Mouse (Mus musculus): ENCODE data around the gene Calml4. TPM values are rescaled to one million over a fixed set of nuclear protein-coding genes. Genes with fewer than 3 reads are reported as not detected.
"Not testable (repeated sequence)": the region's sequence is repeated elsewhere in the genome, so short reads cannot be mapped to it uniquely, and the experiment has no call there.

Calml4 gene
- polyA plus RNA-seq, 1 experiment from 2014 or later = 3.5 TPM

GRCm38 (mm10) chr9:62819910-62820309 lies 38.0 kb upstream of the Calml4 start:
- not testable (repeated sequence) for H3K9me3 ChIP-seq; H3K9ac ChIP-seq; ATAC-seq (ENCODE audit: low FRiP score, low read depth); H3K4me3 ChIP-seq; H3K27ac ChIP-seq; H3K27me3 ChIP-seq (replicated peaks); H3K4me1 ChIP-seq; H3K36me3 ChIP-seq; H3K4me2 ChIP-seq (replicated peaks)
- WGBS = 81% methylated on average over 6 of the region's 6 CpGs

GRCm38 (mm10) chr9:62820829-62821228 lies 37.1 kb upstream of the Calml4 start:
- no peak for ATAC-seq (ENCODE audit: low FRiP score, low read depth)
- Histone ChIP-seq H3K4me2 (replicated peaks) (no peak overlapping the region), H3K27me3 (replicated peaks) (no peaks in the 10 kb centered on the region), H3K36me3 (no peaks in the 10 kb centered on the region), H3K4me3 (no peak overlapping the region), H3K4me1 (peaks cover 5% of the 10 kb centered on the region), H3K9ac (no peak overlapping the region), H3K27ac (no peak overlapping the region), H3K9me3 (no peaks in the 10 kb centered on the region)
- WGBS = 86% methylated on average over 6 of the region's 6 CpGs

- Histone ChIP-seq H3K36me3 (no peaks in the 10 kb centered on the region), H3K9me3 (no peaks in the 10 kb centered on the region), H3K4me2 (replicated peaks) (no peak overlapping the region), H3K9ac (no peak overlapping the region), H3K27ac (no peak overlapping the region), H3K27me3 (replicated peaks) (no peaks in the 10 kb centered on the region), H3K4me3 (no peak overlapping the region), H3K4me1 (peaks cover 14% of the 10 kb centered on the region)
- 94% methylated on average over 7 of the region's 7 CpGs for WGBS
- ATAC-seq (ENCODE audit: low FRiP score, low read depth) = no peak
These were observed 36.1 kb upstream of the Calml4 start for GRCm38 (mm10) chr9:62821811-62822210.

GRCm38 (mm10) chr9:62825791-62826393 lies 32.0 kb upstream of the Calml4 start:
- H3K27me3 ChIP-seq (replicated peaks) = no peaks in the 10 kb centered on the region
- no peaks in the 10 kb centered on the region for H3K36me3 ChIP-seq
- ATAC-seq (ENCODE audit: low FRiP score, low read depth) = no peak
- no peaks in the 10 kb centered on the region for H3K9me3 ChIP-seq
- H3K27ac ChIP-seq = no peak overlapping the region
- H3K4me2 ChIP-seq (replicated peaks) = peak overlapping the region; percentile 34
- peaks cover 20% of the 10 kb centered on the region for H3K4me1 ChIP-seq
- H3K4me3 ChIP-seq = no peak overlapping the region
- 10% methylated on average over 9 of the region's 9 CpGs for WGBS
- no peak overlapping the region for H3K9ac ChIP-seq

GRCm38 (mm10) chr9:62826456-62826855 lies 31.4 kb upstream of the Calml4 start:
- Histone ChIP-seq H3K4me2 (replicated peaks) (peak overlapping the region; percentile 34), H3K4me3 (no peak overlapping the region), H3K27ac (no peak overlapping the region), H3K9ac (no peak overlapping the region), H3K27me3 (replicated peaks) (no peaks in the 10 kb centered on the region), H3K36me3 (no peaks in the 10 kb centered on the region), H3K9me3 (no peaks in the 10 kb centered on the region), H3K4me1 (peaks cover 20% of the 10 kb centered on the region)
- no peak for ATAC-seq (ENCODE audit: low FRiP score, low read depth)
- WGBS = 10% methylated on average over 7 of the region's 7 CpGs

- Histone ChIP-seq H3K27me3 (replicated peaks) (no peaks in the 10 kb centered on the region), H3K4me3 (no peak overlapping the region), H3K27ac (no peak overlapping the region), H3K4me2 (replicated peaks) (peak overlapping the region; percentile 52), H3K4me1 (peaks cover 20% of the 10 kb centered on the region), H3K9ac (no peak overlapping the region), H3K9me3 (no peaks in the 10 kb centered on the region), H3K36me3 (no peaks in the 10 kb centered on the region)
- ATAC-seq (ENCODE audit: low FRiP score, low read depth) = 0 out of 2 replicates have a peak, but pooled peaks have one; percentile 11
- WGBS = 16% methylated on average over 24 of the region's 24 CpGs
These were observed 29.8 kb upstream of the Calml4 start for GRCm38 (mm10) chr9:62827939-62828652.

GRCm38 (mm10) chr9:62828662-62829086 lies 29.2 kb upstream of the Calml4 start:
- peaks cover 20% of the 10 kb centered on the region for H3K4me1 ChIP-seq
- H3K27ac ChIP-seq = no peak overlapping the region
- no peak overlapping the region for H3K9ac ChIP-seq
- no peaks in the 10 kb centered on the region for H3K9me3 ChIP-seq
- H3K36me3 ChIP-seq = no peaks in the 10 kb centered on the region
- ATAC-seq (ENCODE audit: low FRiP score, low read depth) = peak; percentile 92
- H3K4me3 ChIP-seq = 0 out of 2 replicates have a peak overlapping the region, but pooled peaks have one; percentile 11
- WGBS = under 1% methylated on average over 23 of the region's 23 CpGs
- H3K4me2 ChIP-seq (replicated peaks) = peak overlapping the region; percentile 52
- no peaks in the 10 kb centered on the region for H3K27me3 ChIP-seq (replicated peaks)

- H3K4me2 ChIP-seq (replicated peaks) = no peak overlapping the region
- H3K27ac ChIP-seq = no peak overlapping the region
- no peaks in the 10 kb centered on the region for H3K9me3 ChIP-seq
- H3K9ac ChIP-seq = no peak overlapping the region
- H3K36me3 ChIP-seq = no peaks in the 10 kb centered on the region
- H3K4me1 ChIP-seq = peaks cover 20% of the 10 kb centered on the region
- H3K4me3 ChIP-seq = no peak overlapping the region
- no peaks in the 10 kb centered on the region for H3K27me3 ChIP-seq (replicated peaks)
- no peak for ATAC-seq (ENCODE audit: low FRiP score, low read depth)
- 85% methylated on average over 6 of the region's 6 CpGs for whole genome bisulfite sequencing
These were observed 28.0 kb upstream of the Calml4 start for GRCm38 (mm10) chr9:62829877-62830276.

- Histone ChIP-seq H3K9me3 (no peaks in the 10 kb centered on the region), H3K27ac (no peak overlapping the region), H3K9ac (no peak overlapping the region), H3K4me1 (peaks cover 6% of the 10 kb centered on the region), H3K4me3 (no peak overlapping the region), H3K27me3 (replicated peaks) (no peaks in the 10 kb centered on the region), H3K4me2 (replicated peaks) (no peak overlapping the region), H3K36me3 (no peaks in the 10 kb centered on the region)
- ATAC-seq (ENCODE audit: low FRiP score, low read depth) = no peak
- WGBS = 85% methylated on average over 5 of the region's 5 CpGs
These were observed 23.0 kb upstream of the Calml4 start for GRCm38 (mm10) chr9:62834906-62835305.

- Histone ChIP-seq H3K9me3 (no peaks in the 10 kb centered on the region), H3K36me3 (no peaks in the 10 kb centered on the region), H3K4me3 (no peak overlapping the region), H3K4me2 (replicated peaks) (no peak overlapping the region), H3K9ac (no peak overlapping the region), H3K27ac (no peak overlapping the region), H3K27me3 (replicated peaks) (no peaks in the 10 kb centered on the region), H3K4me1 (peaks cover 6% of the 10 kb centered on the region)
- ATAC-seq (ENCODE audit: low FRiP score, low read depth) = no peak
- 53% methylated on average over 4 of the region's 4 CpGs for WGBS
These were observed 22.0 kb upstream of the Calml4 start for GRCm38 (mm10) chr9:62835705-62836446.

GRCm38 (mm10) chr9:62837611-62838010 lies 20.3 kb upstream of the Calml4 start:
- H3K36me3 ChIP-seq = no peaks in the 10 kb centered on the region
- no peaks in the 10 kb centered on the region for H3K9me3 ChIP-seq
- no peak for ATAC-seq (ENCODE audit: low FRiP score, low read depth)
- H3K9ac ChIP-seq = no peak overlapping the region
- no peak overlapping the region for H3K4me3 ChIP-seq
- WGBS = 65% methylated on average over 3 of the region's 3 CpGs
- peaks cover 6% of the 10 kb centered on the region for H3K4me1 ChIP-seq
- H3K27me3 ChIP-seq (replicated peaks) = no peaks in the 10 kb centered on the region
- H3K27ac ChIP-seq = no peak overlapping the region
- H3K4me2 ChIP-seq (replicated peaks) = no peak overlapping the region

GRCm38 (mm10) chr9:62838146-62838505 lies 19.8 kb upstream of the Calml4 start:
- WGBS = 23% methylated on average over 8 of the region's 8 CpGs
- H3K9ac ChIP-seq = no peak overlapping the region
- peak; percentile 10; the same call in 1 of the 2 replicates for ATAC-seq (ENCODE audit: low FRiP score, low read depth)

More at GRCm38 (mm10) chr9:62838146-62838505, 19.8 kb upstream of the Calml4 start:
- Histone ChIP-seq H3K9me3 (no peaks in the 10 kb centered on the region), H3K4me1 (peaks cover 6% of the 10 kb centered on the region), H3K27me3 (replicated peaks) (no peaks in the 10 kb centered on the region), H3K4me3 (peak overlapping the region; percentile 67), H3K27ac (no peak overlapping the region), H3K4me2 (replicated peaks) (peak overlapping the region; percentile 93), H3K36me3 (no peaks in the 10 kb centered on the region)
